Mouse (Mus musculus) intestine, embryonic 15.5 days (tissue): ENCODE data around the gene Hmga2. TPM values are rescaled to one million over a fixed set of nuclear protein-coding genes. Genes with fewer than 3 reads are reported as not detected.
A peak's percentile ranks its signal among the peaks of the same experiment; 100 is the strongest.

Source experiments
- ATAC-seq: fragments of 200-750 bp; cut with Nextera tagmentation; 2 replicates; pipeline ENCODE4 v1.8.0; 2017; ENCODE audit warnings: moderate TSS enrichment, moderate library complexity
- H3K27ac ChIP-seq: fragments of 300-500 bp; sonication (generic); 2 replicates; pipeline ENCODE4 v1.5.1; 2015; ENCODE audit warnings: mild to moderate bottlenecking, inconsistent platforms
- H3K27me3 ChIP-seq: fragments of 300-500 bp; sonication (generic); replicated peaks from 2 replicates; pipeline ENCODE4 v1.6.1; 2015; ENCODE audit warnings: inconsistent platforms
- H3K36me3 ChIP-seq: fragments of 300-500 bp; sonication (generic); 2 replicates; pipeline ENCODE4 v1.6.1; 2015; ENCODE audit warnings: inconsistent platforms
- H3K4me1 ChIP-seq: fragments of 300-500 bp; sonication (generic); replicated peaks from 2 replicates; pipeline ENCODE4 v1.6.1; 2015; ENCODE audit warnings: inconsistent platforms
- H3K4me2 ChIP-seq: fragments of 300-500 bp; sonication (generic); replicated peaks from 2 replicates; pipeline ENCODE4 v1.6.1; 2015; ENCODE audit warnings: mild to moderate bottlenecking, inconsistent platforms
- H3K4me3 ChIP-seq: fragments of 300-500 bp; sonication (generic); replicated peaks from 2 replicates; pipeline ENCODE4 v1.5.1; 2015; ENCODE audit warnings: inconsistent platforms
- H3K9ac ChIP-seq: fragments of 300-500 bp; sonication (generic); 2 replicates; pipeline ENCODE4 v1.6.1; 2015; ENCODE audit warnings: inconsistent platforms
- H3K9me3 ChIP-seq: fragments of 300-500 bp; sonication (generic); 2 replicates; pipeline ENCODE4 v1.6.1; 2016; ENCODE audit warnings: inconsistent platforms
- WGBS: fragments of 180-500 bp; shearing (Covaris S2); methylation state at CpG from one replicate; pipeline ENCODE4 v1.1.7; 2015; 5-methylcytosine and 5-hydroxymethylcytosine counted together
- polyA plus RNA-seq: library from polyadenylated mRNA; unstranded; fragments of >200 nt; fragmentation: Nextera tagmentation; extraction: Ambion mirVana; gene quantifications from 2 replicates; pipeline ENCODE4 v1.2.1, GENCODE M21; 2015

Hmga2 gene
- polyA plus RNA-seq, 1 experiment from 2014 or later = 41.2 TPM

DNA sequence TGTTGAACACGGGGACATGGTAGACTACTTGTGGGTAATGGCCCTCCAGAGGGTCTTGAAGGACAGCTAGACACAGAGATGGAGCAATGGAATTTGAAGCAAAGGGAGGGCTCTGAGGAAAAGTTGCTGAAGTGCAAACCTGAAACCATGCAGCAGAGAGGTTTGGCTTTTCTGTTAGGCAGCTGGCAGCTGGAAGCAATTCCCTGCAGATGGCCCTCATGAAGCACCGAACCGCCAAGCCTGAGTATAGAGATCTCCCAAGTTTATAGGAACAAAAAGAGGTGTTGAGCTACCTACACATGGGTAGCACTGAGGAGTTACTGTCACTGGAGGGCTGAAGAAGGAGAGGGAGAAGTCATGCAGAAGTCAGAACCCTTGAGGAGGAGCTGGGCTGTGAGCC lies 13.3 kb upstream of the Hmga2 start:
- no peak overlapping the region for H3K9ac ChIP-seq
- H3K9me3 ChIP-seq = no peaks in the 10 kb centered on the region
- no peaks in the 10 kb centered on the region for H3K4me1 ChIP-seq
- H3K4me3 ChIP-seq = no peak overlapping the region
- H3K4me2 ChIP-seq = no peak overlapping the region
- H3K27ac ChIP-seq = no peak overlapping the region
- 80% methylated on average over 3 of the region's 3 CpGs for WGBS
- ATAC-seq = no peak
- H3K27me3 ChIP-seq = no peaks in the 10 kb centered on the region
- peaks cover 2% of the 10 kb centered on the region; the same call in 1 of the 2 replicates for H3K36me3 ChIP-seq

GRCm38 (mm10) chr10:120488526-120488925 lies 12.3 kb upstream of the Hmga2 start:
- Histone ChIP-seq H3K27me3 (no peaks in the 10 kb centered on the region), H3K4me1 (no peaks in the 10 kb centered on the region), H3K4me2 (no peak overlapping the region), H3K4me3 (no peak overlapping the region), H3K27ac (no peak overlapping the region), H3K36me3 (peaks cover 2% of the 10 kb centered on the region; the same call in 1 of the 2 replicates), H3K9ac (no peak overlapping the region), H3K9me3 (no peaks in the 10 kb centered on the region)
- 80% methylated on average over 4 of the region's 4 CpGs for WGBS
- no peak for ATAC-seq

DNA sequence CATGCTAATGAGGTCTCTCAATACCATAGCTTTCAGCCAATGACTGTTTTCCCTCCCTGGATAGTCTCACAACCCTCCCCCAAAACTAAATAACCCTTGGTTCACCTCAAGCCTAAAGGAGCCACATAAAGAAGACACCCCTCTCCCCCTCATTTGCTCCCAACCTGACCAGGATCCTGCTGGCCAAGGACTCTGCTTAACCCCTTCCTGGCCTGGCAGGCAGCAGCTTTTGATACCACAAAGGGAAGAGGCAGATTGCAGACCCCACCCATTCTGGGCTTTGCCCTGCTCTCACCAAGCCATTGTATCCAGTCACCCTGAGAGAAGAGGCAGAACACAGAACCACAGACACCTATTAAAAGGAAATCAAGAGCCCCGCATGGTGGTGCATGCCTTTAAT lies 11.6 kb upstream of the Hmga2 start:
- ATAC-seq = no peak
- WGBS = 90% methylated on average over 1 of the region's 1 CpGs

DNA sequence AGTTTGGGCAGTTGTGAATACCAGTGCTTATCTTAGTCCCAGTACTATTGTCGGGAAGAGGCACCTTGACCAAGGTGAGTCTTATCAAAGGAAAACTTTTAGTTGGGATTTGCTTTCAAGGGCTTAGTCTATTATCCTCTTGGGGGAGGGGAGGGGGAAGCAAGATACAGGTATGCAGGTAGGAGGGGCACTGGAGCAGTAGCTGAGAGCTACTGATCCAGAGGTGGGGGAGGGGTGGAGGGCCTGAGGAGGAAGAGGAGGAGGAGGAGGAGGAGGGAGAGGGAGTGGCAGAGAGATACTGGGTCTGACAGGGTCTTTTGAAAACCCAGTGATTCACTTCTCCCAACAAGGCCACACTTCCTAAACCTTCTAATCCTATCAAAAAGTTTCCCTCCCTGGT lies 9.2 kb upstream of the Hmga2 start:
- Histone ChIP-seq H3K9me3 (no peaks in the 10 kb centered on the region), H3K36me3 (peaks cover 2% of the 10 kb centered on the region; the same call in 1 of the 2 replicates), H3K4me1 (no peaks in the 10 kb centered on the region), H3K27ac (no peak overlapping the region), H3K4me3 (no peak overlapping the region), H3K27me3 (no peaks in the 10 kb centered on the region), H3K9ac (no peak overlapping the region), H3K4me2 (no peak overlapping the region)
- ATAC-seq = no peak
- WGBS = 63% methylated on average over 1 of the region's 1 CpGs

More for the DNA sequence above, 11.6 kb upstream of the Hmga2 start:
- no peak overlapping the region for H3K4me3 ChIP-seq
- H3K4me1 ChIP-seq = no peaks in the 10 kb centered on the region
- no peaks in the 10 kb centered on the region for H3K27me3 ChIP-seq
- H3K9me3 ChIP-seq = no peaks in the 10 kb centered on the region
- H3K4me2 ChIP-seq = no peak overlapping the region
- no peak overlapping the region for H3K9ac ChIP-seq
- H3K27ac ChIP-seq = no peak overlapping the region
- H3K36me3 ChIP-seq = peaks cover 2% of the 10 kb centered on the region; the same call in 1 of the 2 replicates

GRCm38 (mm10) chr10:120484144-120484543 lies 7.9 kb upstream of the Hmga2 start:
- no peak for ATAC-seq
- no peak overlapping the region for H3K27ac ChIP-seq
- H3K4me3 ChIP-seq = no peak overlapping the region
- no peaks in the 10 kb centered on the region for H3K27me3 ChIP-seq
- H3K9ac ChIP-seq = no peak overlapping the region
- H3K4me2 ChIP-seq = no peak overlapping the region
- peaks cover 2% of the 10 kb centered on the region; the same call in 1 of the 2 replicates for H3K36me3 ChIP-seq
- no peaks in the 10 kb centered on the region for H3K4me1 ChIP-seq
- H3K9me3 ChIP-seq = no peaks in the 10 kb centered on the region
- 53% methylated on average over 4 of the region's 4 CpGs for WGBS

GRCm38 (mm10) chr10:120478164-120478563 lies 1.9 kb upstream of the Hmga2 start:
- 0 out of 2 replicates have a peak, but pooled peaks have one; percentile 16 for ATAC-seq
- H3K4me2 ChIP-seq = peak overlapping the region; percentile 98
- peak overlapping the region; percentile 97; the same call in 1 of the 2 replicates for H3K27ac ChIP-seq
- peak overlapping the region; percentile 99; the same call in 1 of the 2 replicates for H3K9ac ChIP-seq
- no peaks in the 10 kb centered on the region for H3K36me3 ChIP-seq
- no peaks in the 10 kb centered on the region for H3K9me3 ChIP-seq
- 0% methylated on average over 16 of the region's 16 CpGs for WGBS
- 0 out of 2 replicates have a peak, but pooled peaks cover 8% of the 10 kb centered on the region for H3K4me1 ChIP-seq
- H3K4me3 ChIP-seq = peak overlapping the region; percentile 82
- no peaks in the 10 kb centered on the region for H3K27me3 ChIP-seq

GRCm38 (mm10) chr10:120477501-120477900 lies 1.2 kb upstream of the Hmga2 start:
- H3K9ac ChIP-seq = peak overlapping the region; percentile 99
- H3K4me3 ChIP-seq = peak overlapping the region; percentile 82
- no peaks in the 10 kb centered on the region for H3K36me3 ChIP-seq
- H3K4me2 ChIP-seq = peak overlapping the region; percentile 98
- under 1% methylated on average over 21 of the region's 21 CpGs for WGBS
- H3K27me3 ChIP-seq = no peaks in the 10 kb centered on the region
- ATAC-seq = peak; percentile 28
- H3K9me3 ChIP-seq = no peaks in the 10 kb centered on the region
- 0 out of 2 replicates have a peak, but pooled peaks cover 8% of the 10 kb centered on the region for H3K4me1 ChIP-seq
- H3K27ac ChIP-seq = peak overlapping the region; percentile 97

DNA sequence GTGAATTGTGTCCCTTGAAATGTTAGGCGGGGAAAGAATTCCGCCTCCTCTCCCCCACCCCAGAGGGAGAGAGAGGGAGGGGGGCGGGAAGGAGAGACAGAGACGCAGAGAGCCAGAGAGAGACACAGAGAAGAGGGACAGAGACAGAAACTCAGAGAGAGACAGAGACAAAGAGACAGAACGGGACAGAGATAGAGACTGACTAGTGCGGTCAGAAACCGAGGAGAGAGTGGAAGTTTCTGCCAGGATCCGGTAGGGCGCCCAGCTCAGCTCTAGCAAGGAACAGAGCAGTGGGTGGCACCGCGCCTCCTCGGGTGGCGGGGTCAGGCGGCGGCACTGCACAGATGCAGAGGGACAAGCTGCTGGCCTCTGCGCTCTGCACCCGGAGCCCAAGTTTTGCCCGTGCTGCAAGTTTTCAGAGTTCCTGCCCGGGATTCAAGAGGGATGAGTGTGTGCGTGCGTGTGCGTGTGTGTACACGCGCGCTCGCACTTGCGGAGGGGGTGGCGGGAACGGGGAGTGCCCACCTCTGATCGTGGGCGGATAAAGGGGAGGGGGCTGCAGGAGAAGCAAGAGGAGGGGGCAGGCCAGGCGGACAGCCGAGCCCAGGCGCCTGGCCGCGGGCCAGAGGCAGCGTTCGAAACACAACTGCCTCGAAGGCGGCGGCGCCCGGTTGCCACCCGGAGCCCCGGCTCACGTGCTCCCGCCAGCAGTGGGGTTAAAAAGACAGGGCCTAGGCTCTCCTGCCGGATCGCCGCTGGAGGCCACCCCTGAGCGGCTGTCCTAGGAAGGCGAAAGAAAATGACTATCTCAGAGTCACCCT lies 457 bp upstream of the Hmga2 start:
- H3K27me3 ChIP-seq = no peaks in the 10 kb centered on the region
- H3K9me3 ChIP-seq = no peaks in the 10 kb centered on the region
- H3K4me3 ChIP-seq = peak overlapping the region; percentile 82
- 0 out of 2 replicates have a peak, but pooled peaks cover 8% of the 10 kb centered on the region for H3K4me1 ChIP-seq
- peak overlapping the region; percentile 97 for H3K27ac ChIP-seq
- H3K4me2 ChIP-seq = peak overlapping the region; percentile 98
- 1% methylated on average over 51 of the region's 52 CpGs for WGBS
- H3K9ac ChIP-seq = peak overlapping the region; percentile 99
- no peaks in the 10 kb centered on the region for H3K36me3 ChIP-seq
- ATAC-seq = peak; percentile 77

GRCm38 (mm10) chr10:120475041-120475541 lies 1.2 kb downstream of the Hmga2 start:
- peak overlapping the region; percentile 98 for H3K4me2 ChIP-seq
- 0 out of 2 replicates have a peak, but pooled peaks have one; percentile 9 for ATAC-seq
- no peaks in the 10 kb centered on the region for H3K27me3 ChIP-seq
- peak overlapping the region; percentile 97 for H3K27ac ChIP-seq
- WGBS = 0% methylated on average over 45 of the region's 45 CpGs
- peak overlapping the region; percentile 82 for H3K4me3 ChIP-seq
- 0 out of 2 replicates have a peak, but pooled peaks cover 8% of the 10 kb centered on the region for H3K4me1 ChIP-seq
- no peaks in the 10 kb centered on the region for H3K36me3 ChIP-seq
- peak overlapping the region; percentile 99 for H3K9ac ChIP-seq
- no peaks in the 10 kb centered on the region for H3K9me3 ChIP-seq

- peak overlapping the region; percentile 98 for H3K4me2 ChIP-seq
- H3K4me3 ChIP-seq = peak overlapping the region; percentile 82
- H3K9me3 ChIP-seq = no peaks in the 10 kb centered on the region
- 0% methylated on average over 20 of the region's 20 CpGs for WGBS
- no peaks in the 10 kb centered on the region for H3K36me3 ChIP-seq
- H3K9ac ChIP-seq = peak overlapping the region; percentile 99
- H3K27ac ChIP-seq = peak overlapping the region; percentile 97
- H3K27me3 ChIP-seq = no peaks in the 10 kb centered on the region
- 0 out of 2 replicates have a peak, but pooled peaks cover 8% of the 10 kb centered on the region for H3K4me1 ChIP-seq
- ATAC-seq = no peak
Measured at GRCm38 (mm10) chr10:120474301-120474700, 2.0 kb downstream of the Hmga2 start.

- no peaks in the 10 kb centered on the region for H3K27me3 ChIP-seq
- no peak overlapping the region for H3K27ac ChIP-seq
- peak overlapping the region; percentile 98 for H3K4me2 ChIP-seq
- H3K4me3 ChIP-seq = peak overlapping the region; percentile 82
- no peaks in the 10 kb centered on the region; the same call in 1 of the 2 replicates for H3K36me3 ChIP-seq
- 11% methylated on average over 4 of the region's 4 CpGs for WGBS
- ATAC-seq = no peak
- H3K9ac ChIP-seq = peak overlapping the region; percentile 9
- no peaks in the 10 kb centered on the region for H3K9me3 ChIP-seq
- 0 out of 2 replicates have a peak, but pooled peaks cover 4% of the 10 kb centered on the region for H3K4me1 ChIP-seq
Measured at GRCm38 (mm10) chr10:120473218-120473617, 3.1 kb downstream of the Hmga2 start.

GRCm38 (mm10) chr10:120472606-120473005 lies 3.7 kb downstream of the Hmga2 start:
- H3K4me2 ChIP-seq = peak overlapping the region; percentile 98
- no peak for ATAC-seq
- H3K4me1 ChIP-seq = 0 out of 2 replicates have a peak, but pooled peaks cover 2% of the 10 kb centered on the region
- WGBS = 29% methylated on average over 2 of the region's 2 CpGs
- no peak overlapping the region for H3K9ac ChIP-seq
- no peak overlapping the region for H3K4me3 ChIP-seq
- H3K9me3 ChIP-seq = no peaks in the 10 kb centered on the region
- no peaks in the 10 kb centered on the region; the same call in 1 of the 2 replicates for H3K36me3 ChIP-seq
- H3K27ac ChIP-seq = no peak overlapping the region
- no peaks in the 10 kb centered on the region for H3K27me3 ChIP-seq
